Mouse (Mus musculus): ENCODE results near the gene Cdh20. TPM values are rescaled to one million over a fixed set of nuclear protein-coding genes. Genes with fewer than 3 reads are reported as not detected.

Cdh20 gene
- polyA plus RNA-seq, 2 experiments: 0.30 to 1.0 TPM

DNA sequence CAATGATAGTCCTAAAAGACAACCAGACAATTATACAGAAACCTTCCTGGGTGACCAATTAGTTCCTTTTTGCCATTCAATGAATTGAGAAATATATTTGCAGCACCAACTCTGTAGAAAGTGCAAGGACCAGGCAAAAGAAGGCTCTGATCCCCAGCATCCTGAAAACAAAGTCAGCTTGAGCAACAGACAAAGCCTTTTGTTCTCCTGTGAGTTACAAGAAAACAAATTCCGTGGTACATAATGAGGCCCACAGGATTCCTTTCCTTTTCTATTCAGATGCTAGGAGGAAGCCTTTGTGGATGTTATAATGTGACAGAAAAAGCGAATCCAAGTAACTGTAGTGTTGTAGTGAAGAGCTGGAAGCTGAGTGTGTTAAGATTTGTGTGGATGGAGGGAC is 244.3 kb downstream of the Cdh20 start:
- no peak overlapping the region for H3K9ac ChIP-seq (ENCODE audit: low read depth, low read length, severe bottlenecking)
- no peak overlapping the region for H3K4me3 ChIP-seq (replicated peaks; ENCODE audit: low read length)
- H3K4me2 ChIP-seq (replicated peaks; ENCODE audit: low read depth, low read length, severe bottlenecking): no peak overlapping the region
- H3K27me3 ChIP-seq (ENCODE audit: control insufficient read depth, insufficient read depth, low read length): no peaks in the 10 kb centered on the region
- no peak for DNase-seq (ENCODE audit: low spot score)
- 35% methylated on average over 2 of the region's 2 CpGs for whole genome bisulfite sequencing
- no peaks in the 10 kb centered on the region for H3K36me3 ChIP-seq (ENCODE audit: control insufficient read depth, insufficient read depth, low read length)
- no peaks in the 10 kb centered on the region for H3K4me1 ChIP-seq (ENCODE audit: control insufficient read depth, insufficient read depth, low read length)
- H3K27ac ChIP-seq (replicated peaks; ENCODE audit: low read depth, low read length): no peak overlapping the region
- no peaks in the 10 kb centered on the region for H3K9me3 ChIP-seq (ENCODE audit: control insufficient read depth, low read length)
- no peak for ATAC-seq (ENCODE audit: low FRiP score, low read depth)
- no peak for TF ChIP-seq POLR2A (IDR thresholded peaks at IDR 0.05; ENCODE audit: borderline replicate concordance, extremely low read depth, insufficient read depth, insufficient read length)

DNA sequence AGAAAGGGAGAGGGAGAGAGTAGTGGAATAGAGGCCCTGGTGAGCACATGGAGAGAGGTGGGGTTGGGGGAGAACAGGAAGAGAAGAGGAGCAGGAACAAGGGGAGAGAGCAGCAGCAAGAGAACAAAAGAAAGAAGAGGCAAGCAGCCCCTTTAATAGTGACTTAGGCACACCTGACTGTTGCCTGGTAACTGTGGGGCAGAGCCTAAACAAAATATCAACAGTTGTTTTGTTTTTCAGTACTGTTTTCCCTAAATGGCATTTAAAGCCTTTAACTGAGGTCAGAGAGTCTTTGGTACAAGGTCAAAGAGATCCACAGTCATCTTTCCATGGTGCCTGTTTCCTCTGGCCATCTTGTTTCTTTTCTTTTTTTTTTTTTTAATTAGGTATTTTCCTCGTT is 245.0 kb downstream of the Cdh20 start:
- ATAC-seq (ENCODE audit: low FRiP score, low read depth): no peak
- DNase-seq (ENCODE audit: low spot score): no peak
- Histone ChIP-seq H3K9me3 (ENCODE audit: control insufficient read depth, low read length) (no peaks in the 10 kb centered on the region), H3K9ac (ENCODE audit: low read depth, low read length, severe bottlenecking) (no peak overlapping the region), H3K36me3 (ENCODE audit: control insufficient read depth, insufficient read depth, low read length) (no peaks in the 10 kb centered on the region), H3K27ac (replicated peaks; ENCODE audit: low read depth, low read length) (no peak overlapping the region), H3K4me1 (ENCODE audit: control insufficient read depth, insufficient read depth, low read length) (no peaks in the 10 kb centered on the region), H3K27me3 (ENCODE audit: control insufficient read depth, insufficient read depth, low read length) (no peaks in the 10 kb centered on the region), H3K4me3 (replicated peaks; ENCODE audit: low read length) (no peak overlapping the region), H3K4me2 (replicated peaks; ENCODE audit: low read depth, low read length, severe bottlenecking) (no peak overlapping the region)
- TF ChIP-seq POLR2A (IDR thresholded peaks at IDR 0.05; ENCODE audit: borderline replicate concordance, extremely low read depth, insufficient read depth, insufficient read length): no peak
- 50% methylated on average over 1 of the region's 1 CpGs for WGBS

- no peaks in the 10 kb centered on the region for H3K9me3 ChIP-seq (ENCODE audit: control insufficient read depth, low read length)
- no peak overlapping the region for H3K4me2 ChIP-seq (replicated peaks; ENCODE audit: low read depth, low read length, severe bottlenecking)
- WGBS: 86% methylated on average over 3 of the region's 3 CpGs
- H3K9ac ChIP-seq (ENCODE audit: low read depth, low read length, severe bottlenecking): no peak overlapping the region
- no peaks in the 10 kb centered on the region for H3K27me3 ChIP-seq (ENCODE audit: control insufficient read depth, insufficient read depth, low read length)
- H3K4me3 ChIP-seq (replicated peaks; ENCODE audit: low read length): no peak overlapping the region
- no peaks in the 10 kb centered on the region for H3K4me1 ChIP-seq (ENCODE audit: control insufficient read depth, insufficient read depth, low read length)
- ATAC-seq (ENCODE audit: low FRiP score, low read depth): no peak
- H3K36me3 ChIP-seq (ENCODE audit: control insufficient read depth, insufficient read depth, low read length): no peaks in the 10 kb centered on the region
- H3K27ac ChIP-seq (replicated peaks; ENCODE audit: low read depth, low read length): no peak overlapping the region
- DNase-seq (ENCODE audit: low spot score): no peak
- no peak for TF ChIP-seq POLR2A (IDR thresholded peaks at IDR 0.05; ENCODE audit: borderline replicate concordance, extremely low read depth, insufficient read depth, insufficient read length)
Measured at GRCm38 (mm10) chr1:105041668-105042067, 273.3 kb downstream of the Cdh20 start.

Data from limb, embryonic 14.5 days (tissue).